Mouse (Mus musculus) kidney, embryonic 14.5 days (tissue): Measurements from ENCODE around the gene 9930111J21Rik2. TPM values are rescaled to one million over a fixed set of nuclear protein-coding genes. Genes with fewer than 3 reads are reported as not detected.
"Not testable (repeated sequence)": the region's sequence is repeated elsewhere in the genome, so short reads cannot be mapped to it uniquely, and the experiment has no call there.

Experiments used
- ATAC-seq: fragments of 200-750 bp; cut with Nextera tagmentation; 2 replicates; pipeline ENCODE4 v1.8.0; 2017; ENCODE audit warnings: moderate number of reproducible peaks, mild to moderate bottlenecking, moderate TSS enrichment, moderate library complexity; ENCODE audit not compliant: low FRiP score, low TSS enrichment
- H3K27ac ChIP-seq: fragments of 300-500 bp; sonication (generic); 2 replicates; pipeline ENCODE4 v1.5.1; 2014; ENCODE audit warnings: low read depth, mild to moderate bottlenecking, low read length, moderate library complexity, mixed read lengths
- H3K27me3 ChIP-seq: fragments of 300-500 bp; sonication (generic); 2 replicates; pipeline ENCODE4 v1.6.1; 2014; ENCODE audit warnings: mild to moderate bottlenecking, low read length; ENCODE audit not compliant: control insufficient read depth, insufficient read depth
- H3K36me3 ChIP-seq: fragments of 300-500 bp; sonication (generic); 2 replicates; pipeline ENCODE4 v1.6.1; 2014; ENCODE audit warnings: low read length, mixed read lengths; ENCODE audit not compliant: control insufficient read depth, insufficient read depth
- H3K4me1 ChIP-seq: fragments of 300-500 bp; sonication (generic); 2 replicates; pipeline ENCODE4 v1.6.1; 2014; ENCODE audit warnings: low read length, mixed read lengths; ENCODE audit not compliant: control insufficient read depth, insufficient read depth
- H3K4me2 ChIP-seq: fragments of 300-500 bp; sonication (generic); replicated peaks from 2 replicates; pipeline ENCODE4 v1.6.1; 2014; ENCODE audit warnings: low read depth, mild to moderate bottlenecking, low read length
- H3K4me3 ChIP-seq: fragments of 300-500 bp; sonication (generic); 2 replicates; pipeline ENCODE4 v1.5.1; 2014; ENCODE audit warnings: mild to moderate bottlenecking, low read length
- H3K9ac ChIP-seq: fragments of 300-500 bp; sonication (generic); 2 replicates; pipeline ENCODE4 v1.6.1; 2014; ENCODE audit warnings: low read depth, mild to moderate bottlenecking, low read length, moderate library complexity
- H3K9me3 ChIP-seq: fragments of 300-500 bp; sonication (generic); 2 replicates; pipeline ENCODE4 v1.6.1; 2016; ENCODE audit warnings: low read length; ENCODE audit not compliant: control insufficient read depth
- WGBS: fragments of 180-500 bp; shearing (Covaris S2); extraction: QIAGEN DNeasy Blood & Tissue Kit; methylation state at CpG from one replicate; pipeline ENCODE4 v1.1.7; 2014; 5-methylcytosine and 5-hydroxymethylcytosine counted together
- polyA plus RNA-seq: library from polyadenylated mRNA; unstranded; fragments of >200 nt; fragmentation: Nextera tagmentation; extraction: Ambion mirVana; gene quantifications from 2 replicates; pipeline ENCODE4 v1.2.1, GENCODE M21; 2014

The 9930111J21Rik2 gene
- 0.29 and 0.39 TPM in 2 replicates for polyA plus RNA-seq

GRCm38 (mm10) chr11:49051093-49051891 lies at the start of gene 9930111J21Rik2:
TSS of gene 9930111J21Rik2 (minus strand) at chr11:49051242.
- ATAC-seq, H3K4me1 ChIP-seq, H3K27ac ChIP-seq, H3K4me3 ChIP-seq, H3K9ac ChIP-seq, H3K4me2 ChIP-seq, H3K27me3 ChIP-seq, H3K9me3 ChIP-seq, H3K36me3 ChIP-seq: not testable (repeated sequence)
- WGBS: no CpG with 5 or more reads among the region's 6 CpGs

- Histone ChIP-seq H3K9ac (no peak overlapping the region), H3K4me2 (no peak overlapping the region), H3K36me3 (no peaks in the 10 kb centered on the region), H3K27ac (no peak overlapping the region), H3K4me1 (0 out of 2 replicates have a peak, but pooled peaks cover 4% of the 10 kb centered on the region), H3K27me3 (no peaks in the 10 kb centered on the region), H3K9me3 (no peaks in the 10 kb centered on the region), H3K4me3 (no peak overlapping the region)
- ATAC-seq: no peak
- WGBS: 84% methylated on average over 3 of the region's 3 CpGs
Observed at GRCm38 (mm10) chr11:49100409-49100808, 49.4 kb upstream of the 9930111J21Rik2 start.

DNA sequence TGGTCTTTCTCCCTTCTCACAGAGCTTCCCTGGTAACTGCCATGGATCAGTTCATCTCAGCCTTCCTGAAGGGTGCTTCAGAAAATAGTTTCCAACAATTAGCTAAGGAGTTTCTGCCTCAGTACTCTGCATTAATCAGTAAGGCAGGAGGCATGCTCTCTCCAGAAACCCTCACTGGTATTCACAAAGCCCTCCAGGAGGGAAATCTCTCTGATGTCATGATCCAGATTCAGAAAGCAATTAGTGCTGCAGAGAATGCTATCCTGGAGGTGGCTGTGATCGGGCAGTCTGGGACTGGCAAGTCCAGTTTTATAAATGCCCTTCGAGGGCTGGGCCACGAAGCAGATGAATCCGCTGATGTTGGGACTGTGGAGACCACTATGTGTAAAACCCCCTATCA lies 44.3 kb upstream of the 9930111J21Rik2 start:
- Histone ChIP-seq H3K4me2 (no peak overlapping the region), H3K4me3 (no peak overlapping the region), H3K4me1 (no peaks in the 10 kb centered on the region), H3K27me3 (no peaks in the 10 kb centered on the region), H3K9me3 (no peaks in the 10 kb centered on the region), H3K27ac (no peak overlapping the region), H3K36me3 (no peaks in the 10 kb centered on the region), H3K9ac (no peak overlapping the region)
- WGBS: 90% methylated on average over 4 of the region's 4 CpGs
- ATAC-seq: no peak

GRCm38 (mm10) chr11:49093861-49094660 lies 43.0 kb upstream of the 9930111J21Rik2 start:
- ATAC-seq: no peak
- Histone ChIP-seq H3K4me1 (no peaks in the 10 kb centered on the region), H3K27me3 (no peaks in the 10 kb centered on the region), H3K9me3 (no peaks in the 10 kb centered on the region), H3K4me2 (no peak overlapping the region), H3K4me3 (no peak overlapping the region), H3K27ac (no peak overlapping the region), H3K9ac (no peak overlapping the region), H3K36me3 (no peaks in the 10 kb centered on the region)
- WGBS: 91% methylated on average over 6 of the region's 6 CpGs

DNA sequence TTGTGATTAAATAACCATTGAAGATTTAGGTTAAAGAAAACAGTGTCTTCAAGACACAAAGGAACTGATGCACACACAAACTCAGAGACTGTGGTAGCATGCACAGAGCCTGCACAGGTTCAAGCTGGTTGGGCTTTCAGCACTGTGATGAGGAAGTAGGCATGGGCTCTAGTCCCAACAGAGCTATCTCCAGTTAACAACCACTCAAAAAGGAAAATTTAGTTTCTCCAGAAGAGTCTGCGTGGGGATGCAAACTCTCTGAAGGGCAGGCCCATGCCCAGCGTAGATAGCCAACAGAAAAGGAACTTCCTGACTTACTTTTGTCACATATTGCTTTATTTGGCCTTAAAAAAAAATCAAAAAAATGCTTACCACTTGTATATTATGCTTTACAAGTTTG lies 41.7 kb upstream of the 9930111J21Rik2 start:
- Histone ChIP-seq H3K4me3 (no peak overlapping the region), H3K27ac (no peak overlapping the region), H3K9ac (no peak overlapping the region), H3K27me3 (no peaks in the 10 kb centered on the region), H3K4me2 (no peak overlapping the region), H3K36me3 (no peaks in the 10 kb centered on the region), H3K9me3 (no peaks in the 10 kb centered on the region), H3K4me1 (0 out of 2 replicates have a peak, but pooled peaks cover 1% of the 10 kb centered on the region)
- 91% methylated on average over 2 of the region's 2 CpGs for WGBS
- no peak for ATAC-seq

DNA sequence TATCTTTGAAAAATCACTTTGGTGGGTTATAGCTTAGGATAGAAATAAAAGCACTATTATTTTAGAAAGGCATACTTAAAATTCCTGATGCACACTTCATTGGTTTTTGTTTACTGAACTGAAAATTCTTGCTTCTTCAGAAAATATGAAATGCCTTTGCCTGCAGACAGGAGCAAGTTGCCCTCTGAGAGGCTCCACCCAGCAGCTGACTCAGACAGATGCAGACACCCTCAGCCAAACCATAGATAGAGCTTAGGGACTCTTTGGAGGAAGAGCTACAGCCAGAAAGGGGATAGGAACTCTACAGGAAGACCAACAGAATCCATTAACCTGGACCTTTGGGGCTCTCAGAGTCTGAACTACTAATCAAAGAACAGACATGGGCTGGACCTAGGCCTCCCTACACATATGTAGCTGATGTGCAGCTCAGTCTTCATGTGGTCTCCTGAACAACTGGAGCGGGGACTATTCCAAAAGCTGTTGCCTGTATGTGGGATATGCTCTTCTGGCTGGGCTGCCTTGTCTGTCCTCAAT lies 41.1 kb upstream of the 9930111J21Rik2 start:
- Histone ChIP-seq H3K9me3 (no peaks in the 10 kb centered on the region), H3K27me3 (no peaks in the 10 kb centered on the region), H3K4me1 (0 out of 2 replicates have a peak, but pooled peaks cover 3% of the 10 kb centered on the region), H3K27ac (no peak overlapping the region), H3K4me3 (no peak overlapping the region), H3K36me3 (no peaks in the 10 kb centered on the region), H3K4me2 (no peak overlapping the region), H3K9ac (no peak overlapping the region)
- WGBS: 87% methylated on average over 1 of the region's 1 CpGs
- no peak for ATAC-seq

DNA sequence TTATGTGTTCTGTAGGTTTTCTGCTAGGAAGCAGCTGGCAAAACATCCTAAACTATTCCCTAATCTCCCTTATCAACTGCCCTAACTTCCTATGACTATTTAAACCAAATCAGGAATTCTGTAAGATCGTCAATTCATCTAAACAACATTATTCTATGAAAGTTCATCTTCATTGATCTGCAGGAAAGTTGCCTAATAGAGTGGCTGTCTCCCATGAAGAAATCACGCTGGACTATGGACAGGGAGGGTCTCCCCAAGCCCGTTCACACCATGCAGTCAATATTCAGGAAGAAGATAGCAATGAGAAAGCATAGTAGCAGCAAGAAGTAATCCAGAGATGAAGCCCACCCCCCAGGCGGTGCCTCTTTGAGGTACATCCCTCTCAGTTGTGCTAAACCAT lies 40.1 kb upstream of the 9930111J21Rik2 start:
- ATAC-seq: no peak
- WGBS: 74% methylated on average over 4 of the region's 4 CpGs
- Histone ChIP-seq H3K4me1 (0 out of 2 replicates have a peak, but pooled peaks cover 3% of the 10 kb centered on the region), H3K9me3 (no peaks in the 10 kb centered on the region), H3K27ac (no peak overlapping the region), H3K9ac (no peak overlapping the region), H3K4me2 (no peak overlapping the region), H3K27me3 (no peaks in the 10 kb centered on the region), H3K36me3 (no peaks in the 10 kb centered on the region), H3K4me3 (no peak overlapping the region)

DNA sequence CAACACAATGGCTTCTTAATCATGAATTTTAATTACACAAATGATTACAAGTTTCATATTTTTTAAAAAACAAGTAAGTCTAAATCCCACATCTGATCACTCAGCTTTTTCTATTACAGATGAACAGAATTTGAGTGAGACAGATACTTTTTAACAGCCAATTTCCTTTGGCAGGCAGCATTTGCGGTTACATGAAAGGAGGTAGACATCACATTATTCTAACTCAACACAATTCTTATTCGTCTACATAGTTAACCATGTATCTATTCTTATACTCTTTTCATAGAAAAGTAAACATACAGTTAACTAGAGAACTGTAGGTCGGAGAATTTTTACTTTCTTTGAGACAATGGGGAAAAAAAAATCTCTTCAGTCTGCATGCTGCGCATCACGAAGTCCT lies 39.5 kb upstream of the 9930111J21Rik2 start:
- H3K9ac ChIP-seq: no peak overlapping the region
- no peaks in the 10 kb centered on the region for H3K36me3 ChIP-seq
- no peak for ATAC-seq
- H3K4me3 ChIP-seq: no peak overlapping the region
- no peaks in the 10 kb centered on the region for H3K9me3 ChIP-seq
- H3K4me2 ChIP-seq: no peak overlapping the region
- H3K4me1 ChIP-seq: 0 out of 2 replicates have a peak, but pooled peaks cover 3% of the 10 kb centered on the region
- 90% methylated on average over 5 of the region's 5 CpGs for WGBS
- H3K27me3 ChIP-seq: no peaks in the 10 kb centered on the region
- no peak overlapping the region for H3K27ac ChIP-seq
